ENCODE assay signal across 8 mouse cellular contexts in genomic region chr10:89443115-89443622, GRCm38 (mm10). TPM values are rescaled to one million over a fixed set of nuclear protein-coding genes. Genes with fewer than 3 reads are reported as not detected.
DNase-seq lines count a peak whose midpoint lies in the region; ATAC-seq and TF ChIP-seq lines count a peak whose summit lies in the region.

No protein-coding gene starts in this region.

- H3K4me1 ChIP-seq in embryonic facial prominence, embryonic 14.5 days (ENCODE audit: control insufficient read depth, insufficient read depth, low read length), result peaks cover 6% of the 10 kb centered on the region; the same call in 1 of the 2 replicates
- H3K4me1 ChIP-seq in hindbrain, embryonic 11.5 days (replicated peaks; ENCODE audit: control insufficient read depth, insufficient read depth, low read length), result no peaks in the 10 kb centered on the region
- no peaks in the 10 kb centered on the region for H3K4me1 ChIP-seq in lung, adult 2 months (ENCODE audit: control insufficient read depth, insufficient read depth, low read length)
- 0 out of 2 replicates have a peak, but pooled peaks cover 5% of the 10 kb centered on the region for H3K4me1 ChIP-seq in neural tube, embryonic 14.5 days (ENCODE audit: control insufficient read depth, insufficient read depth, low read length)

- no peaks in the 10 kb centered on the region for H3K27me3 ChIP-seq in C2C12 (ENCODE audit: control insufficient read depth, insufficient read depth, insufficient read length)
- no peaks in the 10 kb centered on the region for H3K27me3 ChIP-seq in embryonic facial prominence, embryonic 14.5 days (replicated peaks; ENCODE audit: control insufficient read depth, insufficient read depth, low read length)
- peaks cover 16% of the 10 kb centered on the region for H3K27me3 ChIP-seq in hindbrain, embryonic 11.5 days (ENCODE audit: control insufficient read depth, insufficient read depth, low read length)
- H3K27me3 ChIP-seq in neural tube, embryonic 14.5 days (ENCODE audit: control insufficient read depth, insufficient read depth, low read length), result no peaks in the 10 kb centered on the region

- H3K36me3 ChIP-seq in C2C12 (ENCODE audit: control insufficient read depth, insufficient read depth), result peaks cover 4% of the 10 kb centered on the region
- H3K36me3 ChIP-seq in embryonic facial prominence, embryonic 14.5 days (ENCODE audit: control insufficient read depth, insufficient read depth, low read length), result no peaks in the 10 kb centered on the region
- no peaks in the 10 kb centered on the region for H3K36me3 ChIP-seq in hindbrain, embryonic 11.5 days (ENCODE audit: control insufficient read depth, insufficient read depth, low read length)
- H3K36me3 ChIP-seq in neural tube, embryonic 14.5 days (ENCODE audit: control insufficient read depth, insufficient read depth, low read length), result no peaks in the 10 kb centered on the region

- H3K4me3 ChIP-seq in C2C12 (ENCODE audit: insufficient read depth, poor library complexity, severe bottlenecking), result peak overlapping the region; percentile 68
- H3K4me3 ChIP-seq in embryonic facial prominence, embryonic 14.5 days (ENCODE audit: low read depth, low read length), result peak overlapping the region; percentile 71
- peak overlapping the region; percentile 53 for H3K4me3 ChIP-seq in hindbrain, embryonic 11.5 days (ENCODE audit: low read depth, low read length)
- H3K4me3 ChIP-seq in lung, adult 2 months (replicated peaks; ENCODE audit: extremely low read depth, low read depth, low read length), result peak overlapping the region; percentile 81
- H3K4me3 ChIP-seq in neural tube, embryonic 14.5 days (ENCODE audit: low read depth, low read length), result peak overlapping the region; percentile 61

- no peak for TF ChIP-seq CTCF in C2C12 (IDR thresholded peaks at IDR 0.05; ENCODE audit: control insufficient read depth, insufficient read depth, insufficient read length)
- TF ChIP-seq CTCF in lung, adult 2 months (IDR thresholded peaks at IDR 0.05; ENCODE audit: insufficient read depth, low read length), result no peak

- H3ac ChIP-seq in C2C12 (ENCODE audit: control insufficient read depth, insufficient read length, low read depth), result peak overlapping the region; percentile 76

- peak; percentile 10 for ATAC-seq in embryonic facial prominence, embryonic 14.5 days (ENCODE audit: low read depth)
- peak; percentile 18 for ATAC-seq in hindbrain, embryonic 11.5 days (ENCODE audit: low FRiP score)
- peak; percentile 29 for ATAC-seq in neural tube, embryonic 14.5 days (ENCODE audit: low read depth)

- peak overlapping the region; percentile 89 for H3K4me2 ChIP-seq in embryonic facial prominence, embryonic 14.5 days (ENCODE audit: low read depth, low read length)
- H3K4me2 ChIP-seq in hindbrain, embryonic 11.5 days (replicated peaks; ENCODE audit: low read depth, low read length), result peak overlapping the region; percentile 80
- H3K4me2 ChIP-seq in neural tube, embryonic 14.5 days (ENCODE audit: low read depth, low read length), result peak overlapping the region; percentile 99

- DNase-seq in embryo, embryonic 10 days (ENCODE audit: low spot score), result peak; percentile 17
- no peak for DNase-seq in embryo, embryonic 11 days
- DNase-seq in embryonic facial prominence, embryonic 14.5 days (ENCODE audit: low spot score), result peak; percentile 21
- no peak for DNase-seq in hindbrain, embryonic 11.5 days (ENCODE audit: low spot score)
- no peak for DNase-seq in lung, adult 2 months
- DNase-seq in spleen, postnatal 14 days (ENCODE audit: low spot score in 2 of 2), result no peak

- peak overlapping the region; percentile 30; the same call in 1 of the 2 replicates for H3K27ac ChIP-seq in embryonic facial prominence, embryonic 14.5 days (replicated peaks; ENCODE audit: low read depth, low read length)
- no peak overlapping the region for H3K27ac ChIP-seq in hindbrain, embryonic 11.5 days (ENCODE audit: low read depth, low read length)
- peak overlapping the region; percentile 16; the same call in 1 of the 2 replicates for H3K27ac ChIP-seq in neural tube, embryonic 14.5 days (ENCODE audit: low read depth, low read length)

- H3K9me3 ChIP-seq in embryonic facial prominence, embryonic 14.5 days (ENCODE audit: control insufficient read depth, low read length), result no peaks in the 10 kb centered on the region
- H3K9me3 ChIP-seq in hindbrain, embryonic 11.5 days (ENCODE audit: control insufficient read depth, low read length), result no peaks in the 10 kb centered on the region
- no peaks in the 10 kb centered on the region for H3K9me3 ChIP-seq in neural tube, embryonic 14.5 days (ENCODE audit: control insufficient read depth, low read length)

- no peak for TF ChIP-seq POLR2A in lung, adult 2 months (IDR thresholded peaks at IDR 0.05; ENCODE audit: borderline replicate concordance, extremely low read depth, low read depth, low read length)

- peaks cover 49% of the 10 kb centered on the region for H3K79me2 ChIP-seq in C2C12 (ENCODE audit: control insufficient read depth, insufficient read depth)

- 0% methylated on average over 17 of the region's 17 CpGs for WGBS in embryonic facial prominence, embryonic 14.5 days
- WGBS in hindbrain, embryonic 11.5 days, result under 1% methylated on average over 17 of the region's 17 CpGs
- 0% methylated on average over 17 of the region's 17 CpGs for WGBS in lung, adult 2 months
- under 1% methylated on average over 17 of the region's 17 CpGs for WGBS in neural tube, embryonic 14.5 days

- H3K79me3 ChIP-seq in C2C12 (ENCODE audit: low read depth), result peaks cover 21% of the 10 kb centered on the region

- H3K9ac ChIP-seq in embryonic facial prominence, embryonic 14.5 days (ENCODE audit: low read depth, low read length), result peak overlapping the region; percentile 70
- H3K9ac ChIP-seq in hindbrain, embryonic 11.5 days (ENCODE audit: low read depth, low read length), result peak overlapping the region; percentile 62
- H3K9ac ChIP-seq in neural tube, embryonic 14.5 days (replicated peaks; ENCODE audit: low read depth, low read length), result peak overlapping the region; percentile 59

TF ChIP-seq in C2C12, 6 proteins besides CTCF, POLR2A, EP300 and RAD21:
- TF ChIP-seq FOSL1 (IDR thresholded peaks at IDR 0.05; ENCODE audit: insufficient read depth, low read length, poor library complexity, severe bottlenecking), result no peak
- no peak for TF ChIP-seq MAX (IDR thresholded peaks at IDR 0.05)
- TF ChIP-seq CEBPB (IDR thresholded peaks at IDR 0.05; ENCODE audit: low read depth), result no peak
- no peak for TF ChIP-seq MYOD1 (IDR thresholded peaks at IDR 0.05; ENCODE audit: control insufficient read depth, insufficient read length, low read depth)
- TF ChIP-seq USF1 (IDR thresholded peaks at IDR 0.05; ENCODE audit: low read depth), result no peak
- TF ChIP-seq MYOG (IDR thresholded peaks at IDR 0.05; ENCODE audit: control insufficient read depth, extremely low read depth, insufficient read length), result no peak

RNA-seq across cellular contexts. Expression of gene Gas2l3, which starts 0.6 kb away (rescaled TPM):
- polyA plus RNA-seq in C2C12 (2012; fragmentation: generic; extraction: Trizol), result 4.4 TPM
- 11.1 and 14.4 TPM in 2 replicates for polyA plus RNA-seq in embryonic facial prominence, embryonic 14.5 days (2014; fragmentation: Nextera tagmentation; extraction: Ambion mirVana)
- 9.3 and 10.3 TPM in 2 replicates for polyA plus RNA-seq in hindbrain, embryonic 11.5 days (2014; fragmentation: Nextera tagmentation; extraction: Ambion mirVana)
- polyA plus RNA-seq in lung, adult 2 months (2012; rRNA removed), result 0.49 and 0.61 TPM in 2 replicates
- polyA plus RNA-seq in neural tube, embryonic 14.5 days (2014; fragmentation: Nextera tagmentation; extraction: Ambion mirVana), result 2.8 and 4.7 TPM in 2 replicates

Comparison
In these comparisons a context has a peak if more than half of its experiments do, and no peak if none do; other contexts are left out.
1. DNase-seq: peak in embryo, embryonic 10 days (single experiment) and embryonic facial prominence, embryonic 14.5 days (single experiment); none in embryo, embryonic 11 days (single experiment), hindbrain, embryonic 11.5 days (single experiment), lung, adult 2 months (single experiment) and spleen, postnatal 14 days (0 of 2).
2. Peak in every context shown above with its lines, with median percentiles within 50 percentile points of each other: H3K4me3 ChIP-seq, ATAC-seq, H3K4me2 ChIP-seq and H3K9ac ChIP-seq.